Mouse (Mus musculus): ENCODE data around the gene Cct7.

Cct7 gene

DNA sequence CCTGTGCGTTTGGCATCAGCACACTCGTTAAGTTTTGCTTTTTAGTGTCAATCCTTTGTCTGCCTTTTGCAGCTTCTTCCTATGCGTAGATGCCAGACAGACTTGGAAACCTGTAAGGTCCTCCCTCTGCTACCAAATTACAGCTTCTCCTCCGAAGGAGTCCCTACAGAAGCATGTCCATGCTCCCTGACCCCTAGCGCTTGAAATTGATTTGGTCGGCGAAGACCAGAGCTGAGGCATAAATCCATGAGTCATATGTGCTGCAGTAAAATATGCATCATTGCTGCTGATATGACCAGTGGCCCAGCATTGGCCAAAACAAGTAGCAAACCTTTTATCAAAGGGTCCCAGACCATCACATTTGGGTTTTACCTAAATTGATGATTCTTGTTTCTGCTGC, 1.5 kb downstream of the Cct7 start:
- DNase-seq = no peak

DNA sequence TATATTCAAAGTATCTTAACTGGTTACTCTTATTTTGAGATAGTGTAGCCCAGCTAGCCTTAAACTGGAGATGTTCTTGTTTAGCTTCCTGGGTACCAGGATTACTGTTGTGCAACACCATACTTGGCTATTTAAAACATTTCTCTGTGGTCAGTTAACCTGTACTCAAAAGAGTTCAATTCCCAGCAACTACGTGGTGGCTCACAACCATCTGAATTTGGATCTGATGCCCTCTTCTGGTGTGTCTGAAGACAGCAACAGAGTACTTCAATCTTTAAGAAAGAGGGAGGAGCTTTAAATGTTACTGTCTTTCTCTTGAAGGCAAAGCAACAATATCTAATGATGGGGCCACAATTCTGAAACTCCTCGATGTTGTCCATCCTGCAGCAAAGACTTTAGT, 8.3 kb downstream of the Cct7 start:
- no peak for DNase-seq

DNA sequence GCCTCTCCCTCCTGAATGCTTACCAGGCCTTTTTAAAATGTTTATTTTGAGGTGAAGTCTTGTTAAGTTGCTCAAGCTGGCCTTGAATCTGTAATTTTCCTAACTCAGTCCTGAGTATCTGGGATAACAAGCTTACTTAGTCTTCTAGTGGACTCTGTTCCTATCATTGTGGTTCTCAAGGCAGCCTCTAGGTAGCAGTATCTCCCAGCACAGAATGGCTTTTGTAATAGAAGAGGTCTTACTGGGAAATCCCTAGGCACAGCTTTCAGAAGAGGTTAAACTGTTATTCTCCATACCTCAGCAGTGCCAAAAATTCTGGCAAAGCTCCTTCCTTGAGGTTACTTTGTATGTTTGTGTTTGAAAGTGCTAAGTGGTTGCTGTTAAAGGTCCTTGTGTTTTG, 14.1 kb downstream of the Cct7 start:
- no peak for DNase-seq

DNA sequence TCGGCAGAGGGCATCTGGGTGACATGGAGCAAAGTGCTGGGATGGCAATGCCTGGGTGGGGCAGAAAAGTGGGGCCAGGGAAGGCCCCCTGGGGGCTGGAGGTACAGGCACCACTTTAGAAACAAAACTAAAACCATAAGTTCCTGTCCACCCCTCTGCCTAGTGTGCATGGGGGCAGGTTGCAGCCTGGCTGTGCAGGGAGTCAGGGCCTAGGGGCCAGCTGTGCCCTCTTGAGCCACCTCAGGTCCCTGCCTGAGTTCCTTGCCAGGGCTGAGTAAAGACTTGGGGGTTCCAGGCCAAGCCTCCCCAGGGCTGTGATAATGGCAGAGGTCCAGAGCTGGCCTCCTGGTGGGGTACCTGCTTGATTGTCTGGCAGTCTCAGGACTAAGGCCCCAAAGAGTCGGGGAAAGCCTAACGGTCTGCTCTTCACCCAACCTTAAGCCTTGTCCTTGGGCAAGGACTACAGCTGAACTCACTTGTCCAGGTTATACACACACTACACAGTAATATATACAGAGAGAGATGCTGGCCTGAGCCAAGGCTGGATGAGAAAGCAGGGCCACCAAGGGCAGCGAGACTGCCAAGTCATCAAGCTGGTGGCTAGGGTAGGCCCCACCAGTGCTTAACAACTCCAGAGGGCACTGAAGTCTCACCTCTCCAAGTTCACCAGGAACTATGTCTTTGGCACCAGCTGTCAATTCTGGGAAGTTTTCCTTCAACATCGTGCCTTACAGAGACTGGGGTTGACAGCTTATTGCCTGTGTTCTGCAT, 18.5 kb downstream of the Cct7 start:
- no peak for DNase-seq

DNA sequence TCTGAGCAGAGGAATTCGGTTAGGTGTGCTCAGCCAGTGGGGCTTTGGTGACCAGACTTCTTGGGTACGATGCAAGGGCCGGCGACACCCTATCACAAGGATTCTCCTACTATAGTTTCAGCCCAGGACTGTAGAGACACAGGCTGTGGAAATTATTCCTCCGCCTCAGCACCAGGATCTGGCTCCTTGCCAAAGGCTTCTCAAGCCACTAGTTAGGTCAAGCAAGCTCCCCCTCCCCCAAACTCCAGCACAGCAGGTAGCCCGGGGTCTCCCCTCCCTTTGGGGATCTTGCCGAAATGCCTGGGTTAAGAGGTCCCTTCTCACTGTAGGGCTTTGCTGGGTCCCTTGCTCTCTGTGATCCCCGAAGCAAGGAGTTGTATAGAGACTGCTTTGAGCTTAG, 20.6 kb downstream of the Cct7 start:
- no peak for DNase-seq

DNA sequence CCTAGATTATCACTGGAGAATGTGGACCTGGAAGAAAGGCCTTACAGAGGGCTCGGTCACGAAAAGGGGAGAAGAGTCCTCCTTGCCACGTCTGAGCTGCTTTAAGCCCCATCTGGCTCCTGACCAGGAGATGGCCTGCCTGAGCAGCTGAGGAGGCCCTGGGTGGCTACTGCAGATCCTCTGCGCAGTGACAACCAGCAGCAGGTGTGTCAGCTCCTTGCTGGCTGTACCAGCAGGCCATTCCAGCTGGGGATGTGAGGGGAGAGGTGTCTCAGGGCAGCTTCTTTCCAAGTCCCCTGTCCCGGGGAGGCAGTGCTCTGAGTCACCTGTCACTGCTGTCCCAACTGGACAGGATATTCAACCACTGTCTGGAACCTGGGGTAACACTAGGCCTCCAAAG, 21.2 kb downstream of the Cct7 start:
- no peak for DNase-seq

DNA sequence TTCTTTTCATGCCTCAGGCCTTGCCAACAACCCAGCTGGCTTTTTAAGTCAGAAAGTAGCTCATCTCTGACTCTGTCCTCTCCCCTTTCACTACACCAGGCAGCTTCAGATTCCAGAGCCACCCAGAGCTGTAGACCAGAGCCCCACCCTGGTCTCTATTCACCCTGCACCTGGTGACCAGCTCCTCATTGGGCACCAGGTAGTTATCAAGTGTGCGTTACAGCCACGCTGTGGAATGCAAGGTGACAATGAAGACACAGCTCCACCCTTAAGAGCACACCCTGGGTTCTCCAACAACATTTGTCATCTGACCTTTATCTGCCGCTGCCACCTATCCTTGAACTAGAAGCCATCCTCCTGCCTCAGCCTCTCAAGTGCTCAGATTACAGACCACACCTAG, 24.3 kb downstream of the Cct7 start:
- DNase-seq = no peak

DNA sequence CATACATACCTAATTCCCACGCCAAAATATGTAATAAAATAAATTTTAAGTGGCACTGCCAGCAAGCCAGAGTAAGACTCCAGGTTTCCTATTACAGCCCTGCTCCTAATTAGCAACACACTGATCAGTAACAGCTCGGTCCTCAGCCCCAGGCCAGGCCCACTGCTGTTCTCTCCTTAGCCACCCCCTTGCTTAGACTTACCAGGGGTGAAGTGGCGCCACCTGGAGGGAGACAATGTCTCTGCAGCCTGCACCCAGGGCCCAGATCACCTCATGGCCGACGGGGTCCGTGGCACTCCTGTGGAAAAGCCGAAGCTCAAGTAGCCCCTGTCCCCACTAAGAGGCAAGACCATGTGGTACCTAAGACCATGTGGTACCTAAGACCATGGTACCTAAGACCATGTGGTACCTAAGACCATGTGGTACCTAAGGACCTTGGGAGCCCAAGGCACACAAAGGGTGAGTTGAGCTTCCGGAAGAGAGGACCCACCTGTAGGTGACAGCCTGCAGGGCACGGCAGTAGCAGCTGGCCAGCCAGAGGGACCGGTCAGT, 26.1 kb downstream of the Cct7 start:
- DNase-seq = peak in 1 of 2 experiments; percentile 49

DNA sequence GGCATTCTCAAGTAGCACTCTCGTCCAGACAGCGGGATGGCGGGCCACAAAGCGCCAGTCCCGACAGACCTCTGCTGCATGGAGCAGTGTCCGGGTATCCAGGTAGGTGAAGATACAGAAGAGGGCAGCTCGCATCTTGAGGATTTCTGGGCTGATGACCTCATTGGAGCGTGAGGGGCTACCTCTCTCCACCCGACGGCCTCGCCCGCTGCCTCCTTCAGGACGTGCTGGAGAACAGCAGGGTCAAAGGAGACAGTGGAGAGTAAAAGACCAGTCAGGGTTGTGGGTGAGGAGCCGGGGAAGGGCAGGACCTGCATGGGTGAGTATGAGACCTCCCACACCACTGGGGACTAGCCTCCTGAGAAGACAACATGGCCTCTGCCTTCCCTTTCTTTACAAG, 27.1 kb downstream of the Cct7 start:
- no peak for DNase-seq

DNA sequence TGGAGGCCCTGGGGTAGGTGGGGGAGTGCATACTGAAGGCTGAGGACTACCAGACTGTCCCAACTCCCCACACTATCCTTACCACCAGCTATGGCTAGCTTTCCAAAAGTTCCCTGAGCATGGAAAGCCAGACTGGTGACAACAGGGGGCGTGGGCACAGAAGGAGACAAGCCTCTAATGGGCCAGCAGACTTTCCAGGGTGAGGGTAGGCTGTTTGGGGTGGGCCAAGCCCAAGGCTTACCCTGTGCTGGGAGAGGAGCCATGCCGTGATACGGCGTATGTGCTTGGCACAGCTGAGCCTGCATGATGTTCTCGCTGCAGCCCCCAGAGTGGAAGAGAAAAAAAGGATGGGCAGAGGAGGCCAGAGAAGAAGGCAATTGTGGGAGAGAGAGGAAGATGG, 28.7 kb downstream of the Cct7 start:
- no peak for DNase-seq

DNA sequence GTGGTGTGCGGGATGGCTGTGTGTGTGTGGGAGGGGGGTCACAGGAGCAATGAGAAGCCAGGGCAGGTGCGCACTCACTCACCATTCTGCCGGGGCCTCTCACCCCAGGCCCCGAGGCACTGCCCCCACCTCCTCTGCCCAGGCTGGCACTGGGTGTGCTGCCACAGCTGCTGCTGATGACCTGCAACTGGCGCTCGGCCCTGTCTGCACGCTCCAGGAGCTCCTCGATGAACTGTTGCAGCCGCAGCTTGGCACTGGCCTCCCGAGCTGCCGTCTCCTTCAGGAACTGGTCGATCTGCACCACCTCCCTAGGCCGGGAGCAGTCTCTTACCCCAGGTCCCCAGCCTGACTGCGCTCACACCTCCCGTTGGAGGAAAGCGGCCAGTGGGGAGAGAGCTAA, 29.4 kb downstream of the Cct7 start:
- peak in 1 of 2 experiments; percentile 40 for DNase-seq

DNA sequence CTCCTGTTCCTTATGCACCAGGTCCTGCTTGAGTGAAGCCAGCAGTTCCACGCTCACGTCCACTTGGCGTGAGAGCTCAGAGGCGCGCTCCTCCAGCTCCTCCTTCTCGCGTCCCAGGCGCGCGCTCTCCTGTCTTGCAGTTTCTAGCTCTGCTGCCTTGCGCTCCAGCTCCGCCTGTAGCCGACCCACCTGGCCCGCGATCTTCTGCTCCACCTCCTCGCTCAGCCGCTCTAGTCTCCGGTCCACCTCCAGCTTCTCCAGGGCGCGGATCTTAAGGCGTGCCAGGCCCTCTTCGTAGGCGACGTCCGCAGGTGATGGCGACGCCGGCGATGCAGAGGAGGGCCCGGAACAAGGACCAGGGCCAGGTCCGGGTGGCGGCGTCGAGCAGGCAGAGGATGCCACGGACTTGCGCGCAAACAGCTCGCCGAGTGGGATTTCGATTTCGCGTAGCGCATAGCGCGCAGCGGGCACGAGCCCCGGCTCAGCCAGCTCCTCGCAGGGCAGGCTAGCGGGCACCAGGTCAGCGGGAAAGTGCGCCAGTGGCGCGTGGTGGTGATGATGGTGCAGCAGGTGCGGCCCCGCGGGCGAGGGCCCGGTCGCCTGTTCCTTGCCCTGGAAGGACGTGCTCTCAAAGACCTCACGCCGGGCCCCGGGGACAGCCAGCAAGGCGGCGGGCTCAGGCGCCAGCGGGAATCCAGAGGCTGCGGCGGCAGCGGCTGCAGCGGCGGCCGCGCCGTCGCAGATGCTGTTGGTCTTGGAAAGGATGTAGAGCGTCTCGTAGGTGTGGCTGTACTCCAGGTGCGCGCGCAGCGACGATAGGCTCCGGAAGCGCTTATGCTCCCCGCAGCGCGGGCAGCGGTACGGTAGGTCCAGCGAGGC, 32.8 kb downstream of the Cct7 start:
- DNase-seq = no peak

DNA sequence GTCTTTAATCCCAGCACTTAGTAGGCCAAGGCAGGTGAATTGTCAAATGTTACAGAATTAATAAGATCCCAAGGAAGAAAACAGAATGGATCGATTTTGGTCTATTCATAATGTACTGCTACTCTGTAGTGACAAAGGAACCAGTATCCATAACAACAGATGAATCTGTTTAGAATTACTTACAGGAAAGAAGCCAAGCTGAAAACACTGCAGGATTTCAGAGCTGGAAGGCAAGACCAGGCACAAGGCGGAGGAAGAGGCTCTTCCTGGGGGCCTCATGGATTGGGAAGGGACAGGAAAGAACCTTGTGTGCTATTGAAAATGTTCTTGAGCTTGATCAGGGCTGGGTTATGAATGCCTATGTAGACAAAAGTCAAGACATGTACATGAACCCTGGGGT, 34.4 kb downstream of the Cct7 start:
- no peak for DNase-seq

DNA sequence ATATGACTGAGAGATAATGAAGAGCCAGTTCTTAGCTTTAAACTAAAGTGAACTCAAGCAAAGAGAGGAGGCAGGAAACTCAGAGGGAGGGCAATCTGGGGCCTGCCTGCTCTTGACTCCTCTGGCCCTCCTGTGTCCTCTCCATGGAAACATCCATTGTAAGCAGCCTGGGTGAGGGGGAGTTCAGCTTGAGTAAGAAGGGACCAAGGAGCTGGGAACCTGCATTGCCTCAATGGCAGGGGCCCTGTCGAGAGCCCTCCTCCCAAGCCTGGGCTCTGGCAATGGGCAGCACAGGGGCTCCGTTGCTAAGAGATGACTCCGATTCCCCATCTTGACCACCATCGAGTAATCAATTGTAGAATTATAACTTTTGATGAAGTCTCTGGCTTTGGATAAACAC, 37.2 kb downstream of the Cct7 start:
- DNase-seq = no peak

DNA sequence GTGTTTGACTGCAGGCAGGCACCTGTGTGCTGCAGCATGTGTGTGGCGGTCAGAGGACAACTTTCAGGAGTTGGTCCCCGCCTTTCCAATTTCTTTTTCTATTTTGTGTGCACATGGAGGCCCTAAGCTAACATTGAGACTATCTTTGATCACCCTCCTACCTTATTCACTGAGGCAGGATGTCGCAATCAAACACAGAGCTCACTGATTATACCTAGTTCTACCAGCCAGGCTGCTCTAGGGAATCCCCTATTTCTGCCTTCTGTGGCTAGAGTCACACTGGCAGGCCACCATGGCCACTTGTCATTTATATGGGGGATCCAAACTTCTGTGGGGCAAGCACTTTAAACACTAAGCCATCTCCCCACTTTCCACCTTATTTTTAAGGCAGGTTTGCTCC, 38.4 kb downstream of the Cct7 start:
- no peak for DNase-seq

DNA sequence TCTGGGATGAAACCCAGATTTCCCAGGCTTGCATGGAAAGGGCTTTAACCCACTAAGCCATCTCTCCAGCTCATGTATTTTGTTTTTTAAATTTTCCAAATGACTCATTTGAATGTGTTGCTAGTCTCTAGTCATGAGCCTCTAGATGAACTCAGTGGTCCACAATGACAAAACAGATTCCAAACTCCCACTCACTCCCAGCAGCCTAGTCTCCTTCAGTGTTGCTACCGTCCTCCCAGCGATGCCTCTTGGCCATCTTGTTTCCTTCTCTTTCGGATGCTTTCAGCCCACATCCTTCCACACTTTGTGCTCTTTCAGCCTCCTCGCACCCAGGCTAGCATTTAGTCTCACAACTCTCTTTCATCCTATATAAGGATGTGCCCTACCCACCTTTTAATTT, 38.9 kb downstream of the Cct7 start:
- DNase-seq = no peak

DNA sequence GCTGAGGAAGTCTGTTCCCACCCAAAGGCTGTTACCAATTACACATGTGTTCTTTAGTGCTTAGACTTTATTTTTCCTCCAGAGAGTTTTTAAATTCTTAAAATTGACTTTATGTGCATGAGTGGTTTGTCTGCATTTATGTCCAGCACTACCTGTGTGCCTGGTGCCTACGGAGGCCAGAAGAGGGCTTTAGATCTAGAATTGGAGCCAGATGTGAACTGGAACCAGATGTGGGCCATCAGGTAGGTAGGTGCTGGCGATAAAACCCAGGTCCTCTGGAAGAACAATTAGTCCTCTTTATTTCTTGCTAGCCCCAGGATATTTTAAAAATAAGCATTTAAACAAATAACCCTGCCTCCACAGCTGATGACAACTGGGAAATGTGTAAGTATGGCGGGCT, 40.3 kb downstream of the Cct7 start:
- DNase-seq = no peak

DNA sequence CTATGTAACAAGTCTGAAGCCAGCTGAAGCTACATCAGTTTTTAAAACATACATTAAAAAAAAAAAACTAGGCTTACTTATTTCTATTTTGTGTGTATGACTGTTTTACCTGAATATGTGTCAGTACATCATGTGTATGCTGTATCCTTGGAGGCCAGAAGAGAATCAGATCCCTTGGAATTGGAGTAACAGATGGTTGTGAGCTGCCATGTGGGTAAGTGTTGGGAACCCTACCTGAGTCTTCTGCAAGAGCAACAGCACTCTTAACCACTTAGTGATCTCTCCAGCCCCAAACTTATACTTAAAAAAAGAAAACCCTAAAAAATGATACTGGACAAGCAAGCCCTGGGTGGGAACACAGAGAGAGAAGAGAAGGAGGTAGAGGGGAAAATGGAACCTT, 45.7 kb downstream of the Cct7 start:
- no peak for DNase-seq

DNA sequence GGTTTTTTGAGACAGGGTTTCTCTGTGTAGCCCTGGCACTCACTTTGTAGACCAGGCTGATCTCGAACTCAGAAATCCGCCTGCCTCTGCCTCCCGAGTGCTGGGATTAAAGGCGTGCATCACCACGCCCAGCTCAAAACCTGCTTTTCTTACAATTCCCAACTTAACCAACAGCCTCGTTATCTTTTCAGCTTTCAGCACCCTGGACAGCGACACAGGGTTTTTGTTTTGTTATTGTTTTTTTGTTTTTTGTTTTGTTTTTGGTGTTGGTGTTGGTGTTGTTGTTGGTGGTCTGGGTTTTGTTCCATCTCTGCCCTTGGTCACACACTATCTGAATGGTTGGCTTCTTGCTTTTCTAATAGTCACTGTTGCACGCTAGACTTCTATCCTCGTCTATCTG, 46.8 kb downstream of the Cct7 start:
- DNase-seq = peak in 1 of 2 experiments; percentile 32

DNA sequence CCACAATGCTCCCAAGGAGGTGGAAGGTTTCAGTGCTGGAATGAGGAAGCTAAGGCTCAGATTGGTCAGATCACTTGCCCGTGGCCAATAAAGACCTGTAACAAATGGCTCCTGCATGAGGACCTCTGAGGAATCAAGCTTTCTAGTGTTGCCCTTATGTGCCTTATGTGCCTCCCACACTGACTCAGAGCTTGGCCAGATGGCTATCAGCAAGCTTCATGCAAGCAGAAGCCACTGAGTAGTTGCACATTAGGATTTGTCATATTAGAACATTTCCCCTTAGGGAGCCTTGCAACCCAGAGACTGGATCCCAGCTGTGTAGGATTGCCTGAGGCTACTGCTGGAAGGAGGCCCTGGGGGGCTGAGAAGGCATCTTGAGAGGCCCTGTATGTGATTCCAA, 49.1 kb downstream of the Cct7 start:
- no peak for DNase-seq

DNA sequence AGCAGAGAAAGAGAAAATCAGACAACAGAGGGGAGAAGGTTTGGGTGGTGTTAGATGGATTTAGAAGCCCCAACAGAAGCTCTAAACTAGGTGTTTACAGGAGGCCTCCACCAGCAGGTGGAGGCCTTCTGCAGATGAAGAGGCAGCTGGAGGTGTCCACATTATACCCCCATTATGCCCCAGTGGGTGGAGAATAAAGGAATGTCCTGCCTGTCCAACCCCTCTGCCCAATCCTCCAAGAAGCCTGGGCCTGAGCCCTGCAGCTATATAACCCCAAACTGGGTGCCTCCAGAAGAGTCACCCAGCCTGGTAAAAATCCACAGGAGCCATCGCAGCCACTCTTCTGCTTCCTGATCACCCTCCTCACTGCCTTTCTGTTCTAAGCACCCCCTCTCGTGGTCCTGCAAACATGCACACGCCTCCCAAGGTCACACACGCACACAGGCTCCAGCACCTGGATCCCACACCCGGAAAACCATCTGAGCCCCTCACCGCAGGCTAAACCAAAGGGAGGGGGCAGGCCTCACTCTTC, 50.3 kb downstream of the Cct7 start:
- no peak for DNase-seq

DNA sequence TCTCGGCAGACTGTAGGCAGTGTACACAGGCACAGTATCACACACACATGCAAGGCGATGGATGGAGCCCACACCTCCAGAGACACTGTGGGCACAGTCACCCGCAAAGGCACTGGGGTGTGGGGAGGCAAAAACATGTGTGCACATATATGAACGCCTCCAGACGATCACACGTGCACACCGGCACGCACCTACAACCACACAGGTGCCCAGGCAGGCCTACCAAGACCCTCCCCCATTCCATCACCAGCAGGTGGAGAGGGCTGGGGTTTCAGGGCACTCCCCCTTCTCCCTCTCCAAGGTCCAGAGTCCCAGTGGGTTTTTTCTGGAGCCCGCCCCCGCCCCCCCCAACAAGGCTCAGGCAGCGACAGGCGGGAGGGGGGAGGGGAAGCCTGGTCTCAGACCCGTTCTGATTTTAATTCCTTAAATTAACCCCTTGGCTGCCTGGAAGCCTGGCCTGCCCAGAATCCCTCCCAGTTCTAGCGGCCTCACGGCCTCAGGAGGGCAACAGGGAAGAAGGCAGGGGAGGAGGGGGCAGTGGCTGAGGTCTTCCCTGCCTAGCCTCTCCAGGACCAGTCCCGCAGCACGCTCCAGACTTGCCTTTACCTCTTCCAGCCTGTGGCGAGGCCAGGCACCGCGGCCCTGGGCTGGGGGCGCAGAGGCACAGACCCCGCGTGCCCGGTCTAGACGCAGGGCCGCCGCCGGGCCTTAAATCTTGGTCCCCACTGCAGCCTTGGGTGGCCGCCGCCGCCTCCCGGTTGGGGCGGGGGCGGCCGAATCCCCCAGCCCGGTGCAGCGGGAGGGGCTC, 51.0 kb downstream of the Cct7 start:
- no peak for DNase-seq

DNA sequence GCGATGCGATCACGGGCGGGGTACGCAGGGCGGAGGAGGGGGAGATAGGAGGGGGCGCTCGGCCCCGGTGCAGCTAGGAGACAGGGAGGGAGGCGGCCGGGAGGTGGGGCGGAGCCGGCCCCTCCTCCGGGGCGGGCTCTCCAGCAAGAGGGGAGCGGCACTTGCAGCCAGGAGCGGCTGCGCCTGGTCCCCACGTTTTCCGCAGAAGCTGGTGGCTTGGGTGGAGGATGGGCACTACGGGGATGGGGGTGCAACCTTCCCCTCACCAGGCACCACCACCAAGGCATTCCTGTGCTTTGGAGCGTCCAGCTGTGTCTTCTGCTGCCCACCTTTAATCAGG, 51.6 kb downstream of the Cct7 start, which contains the start of gene Fbxo41:
Gene Fbxo41 (minus strand): TSS at position 84 of the 340 bp plus-strand sequence.
- peak; percentile 4 to 28 for DNase-seq
